Mouse (Mus musculus): ENCODE results near the gene Hsp90ab1.

Hsp90ab1 gene

GRCm38 (mm10) chr17:45573087-45573779 lies at the start of gene Hsp90ab1:
Gene Hsp90ab1, minus strand, starts transcription at chr17:45573271.
- peak; percentile 96 for DNase-seq (ENCODE audit: low spot score)

GRCm38 (mm10) chr17:45619386-45620256 lies 46.5 kb upstream of the Hsp90ab1 start:
- DNase-seq (ENCODE audit: low spot score), result no peak

- no peak for DNase-seq (ENCODE audit: low spot score)
These were observed 45.9 kb upstream of the Hsp90ab1 start for GRCm38 (mm10) chr17:45618941-45619385.

GRCm38 (mm10) chr17:45617655-45618054 lies 44.6 kb upstream of the Hsp90ab1 start:
- no peak for DNase-seq (ENCODE audit: low spot score)

- no peak for DNase-seq (ENCODE audit: low spot score)
These were observed 43.6 kb upstream of the Hsp90ab1 start for GRCm38 (mm10) chr17:45616679-45617078.

GRCm38 (mm10) chr17:45616046-45616650 lies 43.1 kb upstream of the Hsp90ab1 start:
- no peak for DNase-seq (ENCODE audit: low spot score)

GRCm38 (mm10) chr17:45612921-45613320 lies 39.9 kb upstream of the Hsp90ab1 start:
- no peak for DNase-seq (ENCODE audit: low spot score)

- no peak for DNase-seq (ENCODE audit: low spot score)
These were observed 38.9 kb upstream of the Hsp90ab1 start for GRCm38 (mm10) chr17:45612008-45612407.

- DNase-seq (ENCODE audit: low spot score), result no peak
These were observed 37.2 kb upstream of the Hsp90ab1 start for GRCm38 (mm10) chr17:45610144-45610866.

GRCm38 (mm10) chr17:45608396-45608795 lies 35.3 kb upstream of the Hsp90ab1 start:
- no peak for DNase-seq (ENCODE audit: low spot score)

GRCm38 (mm10) chr17:45606992-45607879 lies 34.2 kb upstream of the Hsp90ab1 start:
- DNase-seq (ENCODE audit: low spot score), result no peak

- no peak for DNase-seq (ENCODE audit: low spot score)
These were observed 29.9 kb upstream of the Hsp90ab1 start for GRCm38 (mm10) chr17:45602984-45603383.

GRCm38 (mm10) chr17:45601877-45602304 lies 28.8 kb upstream of the Hsp90ab1 start, which contains the start of gene Mymx:
Gene Mymx, minus strand, starts transcription at chr17:45602102.
- DNase-seq (ENCODE audit: low spot score), result no peak

GRCm38 (mm10) chr17:45601325-45601724 lies 28.3 kb upstream of the Hsp90ab1 start:
- DNase-seq (ENCODE audit: low spot score), result no peak

GRCm38 (mm10) chr17:45600267-45600666 lies 27.2 kb upstream of the Hsp90ab1 start:
- DNase-seq (ENCODE audit: low spot score), result no peak

- DNase-seq (ENCODE audit: low spot score), result no peak
These were observed 26.6 kb upstream of the Hsp90ab1 start, which contains the start of gene Slc29a1 for GRCm38 (mm10) chr17:45599446-45600242. Gene Slc29a1, minus strand, starts transcription at chr17:45599606.

GRCm38 (mm10) chr17:45598891-45599290 lies 25.8 kb upstream of the Hsp90ab1 start:
- no peak for DNase-seq (ENCODE audit: low spot score)

GRCm38 (mm10) chr17:45598376-45598775 lies 25.3 kb upstream of the Hsp90ab1 start:
- no peak for DNase-seq (ENCODE audit: low spot score)

GRCm38 (mm10) chr17:45597787-45598186 lies 24.7 kb upstream of the Hsp90ab1 start:
- no peak for DNase-seq (ENCODE audit: low spot score)

Data from layer of hippocampus, adult 9-10 months (tissue).